Comparison of ENCODE assay signal across 8 mouse cellular contexts in genomic region chr4:136285811-136286371, GRCm38 (mm10). TPM values are rescaled to one million over a fixed set of nuclear protein-coding genes. Genes with fewer than 3 reads are reported as not detected.
DNase-seq lines count a peak whose midpoint lies in the region; ATAC-seq lines count a peak whose summit lies in the region.

No protein-coding gene starts in this region.

- H3K9ac ChIP-seq in hindbrain, embryonic 12.5 days: peak overlapping the region; percentile 88

- no peaks in the 10 kb centered on the region for H3K9me3 ChIP-seq in hindbrain, embryonic 12.5 days (replicated peaks)

- H3K27me3 ChIP-seq in hindbrain, embryonic 12.5 days: peaks cover 25% of the 10 kb centered on the region

- peak; percentile 94 for ATAC-seq in hindbrain, embryonic 12.5 days (ENCODE audit: low FRiP score)

- under 1% methylated on average over 29 of the region's 29 CpGs for whole genome bisulfite sequencing in hindbrain, embryonic 12.5 days

- H3K27ac ChIP-seq in hindbrain, embryonic 12.5 days: peak overlapping the region; percentile 92

- H3K4me3 ChIP-seq in hindbrain, embryonic 12.5 days: peak overlapping the region; percentile 75

- DNase-seq in NIH3T3 (ENCODE audit: low read depth): peak; percentile 96
- peak; percentile 98 for DNase-seq in cerebellum, postnatal 10 days
- DNase-seq in frontal cortex, postnatal 10 days (ENCODE audit: low spot score in 2 of 2): peak; percentile 94 to 95
- peak; percentile 93 to 98 for DNase-seq in layer of hippocampus, postnatal 14 days (ENCODE audit: low spot score in 2 of 2)
- DNase-seq in lung, postnatal 14 days: peak; percentile 96
- peak; percentile 89 for DNase-seq in retina, adult 2 months (ENCODE audit: low read depth, low spot score)
- peak; percentile 93 to 96 for DNase-seq in thymus, postnatal 36 days

- peak overlapping the region; percentile 89 for H3K4me2 ChIP-seq in hindbrain, embryonic 12.5 days (replicated peaks)

- peaks cover 55% of the 10 kb centered on the region for H3K4me1 ChIP-seq in hindbrain, embryonic 12.5 days

- peaks cover 36% of the 10 kb centered on the region for H3K36me3 ChIP-seq in hindbrain, embryonic 12.5 days

RNA-seq across cellular contexts. Expression of gene Zfp46, which starts 1.4 kb away (rescaled TPM):
- 42.4 and 42.6 TPM in 2 replicates for polyA plus RNA-seq in hindbrain, embryonic 12.5 days (2016; fragmentation: Nextera tagmentation; extraction: Ambion mirVana)
- 10 to 100 TPM; 69.9 to 74.4 TPM for total RNA-seq in layer of hippocampus, postnatal 14 days (2021)

RNA-seq across cellular contexts. Expression of gene Hnrnpr, which starts 24.9 kb away (rescaled TPM):
- polyA plus RNA-seq in hindbrain, embryonic 12.5 days (2016; fragmentation: Nextera tagmentation; extraction: Ambion mirVana): 219 and 236 TPM in 2 replicates
- 10 to 100 TPM; 97.3 to 99.9 TPM for total RNA-seq in layer of hippocampus, postnatal 14 days (2021)

RNA-seq across cellular contexts. Expression of gene Tcea3, which starts 38.4 kb away (rescaled TPM):
- polyA plus RNA-seq in hindbrain, embryonic 12.5 days (2016; fragmentation: Nextera tagmentation; extraction: Ambion mirVana): 5.0 and 7.2 TPM in 2 replicates
- under 1 TPM; 0.31 to 0.44 TPM for total RNA-seq in layer of hippocampus, postnatal 14 days (2021)

Comparison
In these comparisons a context has a peak if more than half of its experiments do, and no peak if none do; other contexts are left out.
1. Peak in every context shown above with its lines: DNase-seq, ATAC-seq, H3K4me3 ChIP-seq and H3K27ac ChIP-seq.